Mouse (Mus musculus) lung, postnatal 0 days (tissue): ENCODE measurements around the gene Wdr18.

Experiments
- CTCF ChIP-seq: IDR thresholded peaks from 2 replicates; pipeline ENCODE4 v1.5.1; 2016; ENCODE audit warnings: antibody characterized with exemption, mild to moderate bottlenecking
- EP300 ChIP-seq: IDR thresholded peaks from 2 replicates; pipeline ENCODE4 v1.6.1; 2016; ENCODE audit warnings: antibody characterized with exemption, mild to moderate bottlenecking, control low read depth

GRCm38 (mm10) chr10:79958140-79958816 lies 1.7 kb upstream of the Wdr18 start:
- TF ChIP-seq CTCF (peak; percentile 99), EP300 (no peak)
